Mouse (Mus musculus): ENCODE results near the gene Sh2d4b. TPM values are rescaled to one million over a fixed set of nuclear protein-coding genes. Genes with fewer than 3 reads are reported as not detected.

The Sh2d4b gene
- 1 to 10 TPM; 1.5 to 1.6 TPM for total RNA-seq (2021)

DNA sequence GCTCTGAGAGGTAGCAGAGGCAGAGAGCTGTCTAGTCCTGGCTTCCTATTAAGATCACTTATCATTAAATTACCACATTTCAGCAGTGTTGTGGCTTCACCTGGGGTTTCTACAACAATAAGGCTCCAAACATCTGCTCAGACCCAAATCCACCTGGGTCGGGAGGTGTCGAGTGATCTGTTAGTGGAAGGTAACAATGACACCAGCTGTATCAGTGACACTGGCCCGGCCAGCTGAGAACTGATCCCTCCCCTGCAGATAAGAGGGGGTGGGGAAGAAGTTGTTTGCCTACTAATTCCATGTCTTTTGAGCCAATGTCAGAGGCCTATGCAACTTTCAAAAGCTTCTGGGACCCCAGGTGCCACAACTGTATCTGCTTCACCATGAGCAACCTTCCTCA lies at the start of gene Sh2d4b:
Gene Sh2d4b, minus strand, starts transcription at position 71 of the 400 bp plus-strand sequence.
- no peak for DNase-seq

DNA sequence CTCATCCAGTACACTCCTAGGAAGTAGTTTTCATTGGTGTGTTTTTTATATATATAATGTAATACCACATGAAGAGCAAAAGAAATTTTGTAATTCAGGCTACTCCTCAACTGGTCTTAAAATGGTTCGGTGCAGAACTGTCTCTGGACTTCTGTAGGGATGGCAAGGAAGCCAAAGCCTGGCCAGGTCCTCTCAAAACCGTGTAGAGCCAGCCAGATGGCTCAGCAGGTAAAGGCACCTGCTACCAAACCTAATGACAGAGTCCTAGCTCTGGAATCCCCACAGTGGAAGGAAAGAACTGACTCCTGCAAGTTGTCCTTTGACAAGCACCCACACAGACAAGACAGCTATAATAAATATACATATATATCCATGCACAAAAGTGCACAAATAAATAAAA lies 49.4 kb upstream of the Sh2d4b start:
- no peak for DNase-seq

DNA sequence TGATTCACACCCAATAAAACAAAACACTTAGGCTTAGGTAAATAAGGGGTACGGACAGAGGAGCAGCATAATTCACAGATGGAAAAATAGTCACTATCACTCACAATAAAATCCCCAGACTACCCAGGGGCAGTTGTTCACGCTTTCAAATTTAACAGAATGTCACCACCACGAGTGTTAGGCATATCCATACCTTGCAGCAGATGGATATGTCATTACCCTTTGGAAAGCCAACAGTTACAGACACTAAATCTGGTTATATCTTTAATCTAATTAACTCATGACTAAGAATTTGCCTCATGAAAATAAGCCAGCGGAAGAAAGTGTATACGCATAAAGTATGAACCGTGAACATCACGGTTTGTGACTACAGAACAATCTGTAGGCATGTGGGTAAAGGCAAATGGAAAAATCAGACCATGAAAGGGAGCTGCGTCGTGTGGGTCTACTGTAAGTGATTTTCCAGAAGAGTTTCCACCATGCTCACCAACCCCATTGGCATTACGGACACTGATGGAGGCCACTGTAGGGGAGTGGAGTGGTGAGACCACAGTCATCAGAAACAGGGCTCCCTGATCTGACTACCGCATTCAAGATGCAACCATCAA lies 45.4 kb upstream of the Sh2d4b start:
- no peak for DNase-seq

DNA sequence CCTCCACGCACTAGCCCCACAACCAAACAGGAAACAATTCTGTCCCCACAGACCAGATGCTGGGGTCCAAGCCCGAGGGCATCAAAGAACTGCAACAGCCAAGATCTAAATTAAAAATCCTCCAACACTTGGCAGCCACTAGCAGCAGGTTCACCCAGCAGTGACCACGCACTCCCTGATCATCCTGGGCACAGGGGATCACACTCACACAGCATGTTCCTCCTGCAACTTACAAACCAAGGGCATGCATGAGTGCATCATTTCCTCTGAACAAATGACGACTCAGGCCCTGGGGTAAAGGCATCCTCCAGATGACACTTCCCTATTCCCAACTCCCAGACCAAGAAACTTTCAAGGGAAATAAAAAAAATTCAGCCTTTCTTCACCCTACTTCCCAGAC lies 44.0 kb upstream of the Sh2d4b start:
- no peak for DNase-seq

DNA sequence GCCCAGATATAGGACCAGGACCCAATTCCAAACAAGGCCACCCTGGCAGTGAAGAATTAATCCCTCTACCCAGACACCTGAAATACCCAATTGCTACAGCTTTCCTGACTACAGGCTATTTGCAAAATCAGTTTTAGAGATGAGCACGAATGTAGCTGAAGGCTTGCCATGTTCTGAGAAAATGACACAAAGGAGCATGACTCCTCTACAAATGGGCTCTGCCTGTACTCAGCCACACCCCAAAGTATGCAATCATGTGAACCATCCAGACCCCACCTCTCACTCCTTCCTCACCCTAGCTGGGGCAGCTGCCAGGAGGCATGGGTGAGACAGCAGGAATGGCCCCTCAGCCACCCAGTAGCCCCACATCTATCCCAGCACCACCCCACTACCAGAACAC lies 42.4 kb upstream of the Sh2d4b start:
- no peak for DNase-seq

DNA sequence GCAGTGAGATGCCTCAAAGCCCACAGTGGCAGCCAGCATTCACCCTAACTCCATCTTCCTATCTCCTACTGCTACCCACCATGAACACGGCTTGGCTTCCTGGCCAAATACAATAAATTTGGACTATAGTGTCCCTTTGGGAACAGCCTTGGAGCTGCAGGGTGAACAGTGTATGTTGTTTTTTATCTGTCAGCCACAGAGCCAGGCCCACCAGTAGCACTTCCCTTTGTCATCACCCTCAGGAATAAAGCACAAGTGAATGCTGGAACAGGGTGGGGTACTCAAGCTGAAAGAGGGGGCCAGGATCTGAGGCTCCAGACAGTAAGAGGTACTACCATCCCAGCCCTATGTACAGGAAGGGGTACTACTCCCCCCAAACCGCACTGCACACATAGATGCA lies 42.0 kb upstream of the Sh2d4b start:
- no peak for DNase-seq

DNA sequence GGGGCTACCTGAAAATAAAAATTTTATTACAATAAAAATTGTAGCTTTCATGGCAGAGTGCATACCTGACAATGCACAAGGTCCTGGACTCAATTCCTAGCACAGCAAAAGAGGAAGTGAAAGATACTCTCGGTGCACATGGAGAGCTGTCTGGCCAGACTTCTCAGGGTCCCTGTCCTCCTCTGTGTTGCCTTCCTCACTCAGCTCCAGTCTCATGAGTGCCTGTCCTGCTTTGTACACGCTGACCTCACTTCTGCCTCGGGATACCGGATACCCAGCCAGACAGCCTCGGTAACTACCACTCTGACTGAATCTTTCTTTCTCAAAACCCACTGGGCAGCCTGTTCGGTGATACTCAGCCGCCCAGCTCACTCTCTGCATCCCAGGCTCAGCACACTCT lies 40.3 kb upstream of the Sh2d4b start:
- no peak for DNase-seq

DNA sequence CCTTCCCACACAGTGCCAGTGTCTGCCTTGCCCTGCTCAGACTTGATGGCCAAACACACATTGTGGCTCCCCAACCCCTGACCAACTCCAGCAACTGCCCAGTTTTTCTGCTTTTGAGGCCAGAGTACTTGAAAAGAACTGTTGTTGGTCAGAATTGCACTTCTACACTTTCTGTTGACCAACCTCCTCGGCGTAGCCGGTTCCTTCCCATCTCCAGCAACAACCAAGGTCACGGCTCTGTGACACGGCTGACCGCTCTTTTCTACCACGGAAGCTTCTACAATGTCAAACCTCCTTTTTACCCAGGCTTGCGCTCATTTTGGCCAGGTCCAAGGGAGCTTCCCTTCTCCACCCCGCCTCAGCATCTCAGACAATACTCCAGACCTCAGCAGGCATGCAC lies 39.2 kb upstream of the Sh2d4b start:
- DNase-seq, result no peak

DNA sequence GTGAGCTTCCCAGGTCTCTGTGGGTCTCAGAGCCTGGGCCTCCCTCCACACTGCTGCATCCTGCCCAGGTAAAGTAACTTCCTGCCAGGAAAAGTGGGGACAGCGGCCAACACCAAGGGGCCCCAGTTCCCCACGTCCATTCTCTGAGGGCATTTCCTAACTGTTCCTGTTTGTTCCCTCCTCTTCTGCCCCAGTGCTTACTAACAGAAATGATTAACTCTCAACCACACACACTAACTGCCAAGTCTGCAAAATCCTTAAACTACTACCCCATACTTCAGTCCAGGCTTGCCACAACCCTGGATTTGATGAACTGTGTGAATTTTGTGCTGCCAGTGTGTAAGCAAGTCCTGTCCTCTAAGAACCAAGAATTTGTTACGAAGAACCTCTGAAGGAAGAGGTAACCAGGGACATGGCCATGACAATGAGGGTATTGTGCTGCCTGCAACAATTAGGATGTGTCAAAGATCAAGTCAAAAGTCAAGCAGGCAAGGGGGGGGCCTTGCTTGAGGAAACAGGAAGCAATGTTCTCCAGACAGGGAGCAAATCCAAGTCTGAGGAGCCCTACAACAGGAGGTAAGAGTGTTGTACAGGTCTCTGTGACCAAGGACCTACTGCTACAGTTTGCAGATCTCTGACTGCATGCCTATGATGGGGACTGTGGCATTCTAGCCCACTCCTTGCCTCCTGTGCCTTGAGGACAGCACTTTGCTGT lies 38.2 kb upstream of the Sh2d4b start:
- DNase-seq, result no peak

DNA sequence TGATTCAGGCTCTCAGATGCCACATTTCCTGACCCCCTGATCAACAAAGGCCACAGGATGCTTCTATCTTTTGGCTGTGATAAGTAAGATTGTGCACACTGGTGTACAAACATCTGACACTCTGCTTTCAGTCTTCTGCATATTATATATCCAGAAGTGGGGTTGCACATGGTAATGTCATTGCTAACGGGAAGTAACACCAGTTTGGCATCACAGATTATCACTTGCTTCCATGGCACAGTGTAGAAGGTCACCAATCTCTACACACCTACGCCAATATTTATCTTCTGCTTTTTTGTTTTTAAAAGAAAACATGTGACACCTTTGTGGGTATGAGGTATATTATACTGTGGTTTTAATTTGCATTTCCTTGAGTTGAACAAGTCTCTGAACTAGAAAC lies 36.9 kb upstream of the Sh2d4b start:
- DNase-seq, result no peak

DNA sequence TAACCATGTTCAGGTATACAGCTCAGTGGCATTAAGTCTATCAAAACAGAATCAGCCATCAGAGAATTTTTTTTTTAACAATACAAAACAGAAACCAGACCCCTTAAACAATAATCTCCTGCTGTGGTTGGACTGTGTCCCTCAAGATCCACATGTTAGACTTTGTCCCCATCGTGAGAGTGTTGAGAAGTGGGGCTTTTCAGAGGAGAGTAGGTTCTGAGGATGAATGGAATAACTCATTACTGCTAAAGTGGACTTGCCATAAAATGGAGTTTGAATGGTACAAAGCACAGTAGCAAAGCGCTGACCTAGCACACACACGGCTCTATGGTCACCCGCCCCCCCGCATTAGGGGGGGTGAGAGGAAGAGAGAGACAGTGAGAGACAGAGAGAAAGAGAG lies 35.8 kb upstream of the Sh2d4b start:
- no peak for DNase-seq

DNA sequence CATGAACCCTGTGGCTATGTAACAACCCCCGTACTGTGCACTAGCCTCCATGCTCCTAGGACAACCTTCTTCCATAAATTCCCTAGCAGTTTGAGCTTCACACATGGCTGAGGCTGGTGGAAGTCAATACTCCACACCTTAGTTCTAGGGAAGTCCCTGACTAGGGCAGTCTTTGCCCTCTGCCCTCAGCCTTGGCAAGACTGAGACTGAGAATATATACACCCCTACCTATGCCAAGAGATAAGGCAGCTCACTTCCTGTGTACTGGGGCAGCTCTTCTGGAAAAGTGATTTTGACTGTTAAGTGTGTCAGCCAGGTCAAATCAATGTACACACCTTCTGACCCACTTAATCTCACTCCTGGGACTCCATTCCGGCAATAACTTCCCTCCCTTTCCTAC lies 34.0 kb upstream of the Sh2d4b start:
- DNase-seq, result no peak

DNA sequence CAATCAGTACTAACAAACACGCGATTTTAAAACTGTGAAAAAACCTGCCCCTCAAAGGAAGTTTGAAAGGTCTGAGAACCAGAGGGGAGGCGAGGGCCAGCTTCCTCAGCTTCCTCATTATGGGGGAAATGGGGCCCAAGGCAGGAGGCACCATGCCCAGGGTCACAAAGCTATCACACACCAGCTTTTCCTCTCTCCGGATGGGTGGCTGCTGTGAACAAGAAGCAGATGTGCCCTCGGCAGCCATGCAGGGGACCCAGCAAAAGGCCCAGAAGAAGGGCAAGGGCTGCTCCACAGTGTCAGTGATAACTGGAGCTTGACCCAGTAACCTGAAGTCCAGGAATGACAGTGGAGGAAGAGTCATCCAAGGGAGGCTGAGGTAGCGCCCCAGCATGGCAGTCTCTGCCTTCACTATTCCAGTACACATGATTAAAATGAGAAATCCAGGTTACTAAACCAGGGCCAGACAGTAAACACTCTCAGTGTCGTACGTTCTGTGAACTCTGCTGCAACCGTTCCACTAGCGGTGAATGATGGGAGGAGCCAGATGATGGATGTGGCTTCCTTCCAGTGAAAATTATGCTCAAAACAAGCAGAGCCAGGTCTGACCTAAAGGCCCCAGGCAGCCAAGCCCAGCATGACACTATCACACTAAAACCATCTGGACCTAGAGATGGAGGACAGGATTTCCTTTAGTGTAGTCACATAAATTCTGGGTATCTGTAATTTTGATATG lies 31.5 kb upstream of the Sh2d4b start:
- no peak for DNase-seq

DNA sequence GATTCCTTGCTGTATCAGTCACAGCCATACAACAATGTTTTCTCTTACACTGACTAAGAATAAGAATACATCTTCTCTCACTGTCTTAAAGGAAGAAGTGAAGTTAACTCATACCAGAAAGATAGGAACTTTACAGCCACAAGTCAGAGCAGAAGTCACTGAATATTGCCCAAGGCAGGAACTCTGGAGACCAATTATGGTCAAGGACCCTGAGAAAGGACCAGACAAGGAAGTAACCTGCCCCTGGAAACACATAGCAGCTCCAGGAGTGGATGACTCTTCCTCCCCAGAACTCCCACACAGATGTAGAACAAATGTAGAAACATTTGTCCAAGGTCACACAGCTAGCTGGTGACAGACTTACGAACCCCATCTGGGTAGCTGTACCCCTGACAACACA lies 28.2 kb upstream of the Sh2d4b start:
- DNase-seq, result no peak

DNA sequence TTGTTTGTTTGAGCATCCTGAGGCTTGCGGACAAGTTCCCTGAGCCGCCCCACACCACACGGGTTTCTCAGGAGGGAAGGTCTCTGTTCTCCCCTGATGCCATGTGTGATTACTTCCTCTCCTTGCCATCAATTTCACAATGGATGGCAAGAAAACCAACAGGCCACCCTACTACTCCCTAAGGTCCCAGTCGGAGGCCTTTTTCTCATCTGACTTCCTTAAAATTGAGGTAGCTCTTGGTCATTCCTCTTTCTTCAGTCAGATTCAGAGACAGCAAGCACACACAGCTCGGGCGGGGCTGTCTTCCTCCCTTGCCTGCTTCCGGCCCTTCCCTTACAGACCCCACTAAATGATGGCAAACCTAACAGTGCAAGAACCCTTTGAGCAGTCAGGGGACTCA lies 26.5 kb upstream of the Sh2d4b start:
- no peak for DNase-seq

DNA sequence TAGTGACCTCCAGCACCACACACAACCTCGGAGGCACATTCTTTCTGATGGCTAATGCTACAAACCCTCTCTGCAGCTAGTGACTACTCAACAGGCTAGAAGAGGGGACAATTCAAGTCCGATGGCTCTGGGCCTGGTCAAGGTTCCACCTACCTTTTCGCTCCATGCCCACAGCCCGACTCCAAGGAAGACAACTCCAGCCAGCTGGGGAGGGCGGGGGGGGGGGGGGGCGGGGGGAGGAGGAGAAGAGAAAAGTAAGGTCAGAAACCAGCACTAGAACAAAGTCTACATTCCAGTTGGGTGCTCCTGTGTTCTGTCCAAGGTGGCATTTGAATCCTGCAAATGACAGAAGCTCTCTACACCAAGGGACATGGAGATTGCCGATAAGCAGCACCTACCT lies 25.4 kb upstream of the Sh2d4b start:
- no peak for DNase-seq

DNA sequence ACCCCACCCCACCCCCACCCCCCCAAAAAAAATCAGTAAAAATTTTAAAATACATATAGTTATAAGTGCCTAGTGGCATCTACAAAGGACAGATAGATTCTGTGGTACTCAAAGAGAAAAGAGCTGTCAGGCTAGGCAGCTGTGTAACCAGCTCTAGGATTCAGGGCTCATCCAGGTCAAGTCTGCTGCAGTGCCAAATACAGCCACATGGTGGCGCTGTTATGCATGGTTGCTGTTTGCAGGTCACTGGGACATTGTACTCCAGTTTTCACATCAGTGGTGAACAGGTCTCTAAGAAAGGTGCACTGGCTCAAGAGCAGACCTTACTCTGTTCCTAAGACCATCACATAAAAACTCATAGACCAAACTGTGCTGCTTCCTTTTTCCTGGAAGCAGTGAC lies 24.6 kb upstream of the Sh2d4b start:
- peak; percentile 96 for DNase-seq

DNA sequence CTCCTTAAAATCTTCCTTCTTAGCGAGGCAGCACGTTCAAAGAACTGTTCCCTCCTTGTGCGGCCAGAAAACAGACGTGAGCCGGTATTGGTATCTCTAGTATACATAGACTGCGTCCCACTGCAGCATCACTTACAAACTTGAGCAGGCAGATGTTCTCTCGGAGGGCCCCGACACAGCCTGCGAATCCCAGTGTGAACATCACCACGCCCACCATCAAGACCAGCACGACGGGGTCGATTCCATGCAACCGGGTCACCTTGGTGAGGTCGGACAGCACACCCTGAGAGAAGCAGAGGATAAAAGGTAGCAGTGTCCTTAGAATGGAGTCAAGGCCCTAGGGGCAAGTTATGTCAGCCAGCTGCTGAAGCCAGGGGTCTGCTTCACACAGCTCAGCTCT lies 23.6 kb upstream of the Sh2d4b start:
- no peak for DNase-seq

DNA sequence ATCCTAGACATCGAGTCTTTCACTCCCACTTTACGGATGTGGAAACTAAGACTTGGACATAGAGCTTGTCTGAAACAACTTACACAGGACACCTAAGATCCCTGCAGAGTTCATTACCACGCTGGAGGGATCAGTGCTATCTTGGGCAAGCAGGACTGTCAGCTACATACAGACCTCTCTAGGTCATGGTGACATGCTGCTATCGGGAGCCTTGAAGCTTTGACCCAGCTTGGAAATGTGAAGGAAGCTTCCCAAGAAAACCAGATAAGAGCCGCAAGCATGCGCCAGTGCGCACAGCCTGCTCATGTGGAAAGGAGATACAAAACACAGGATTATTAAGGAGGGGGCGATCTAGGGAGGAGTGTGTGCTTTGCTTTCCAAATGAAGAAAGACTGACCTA lies 22.8 kb upstream of the Sh2d4b start:
- no peak for DNase-seq

DNA sequence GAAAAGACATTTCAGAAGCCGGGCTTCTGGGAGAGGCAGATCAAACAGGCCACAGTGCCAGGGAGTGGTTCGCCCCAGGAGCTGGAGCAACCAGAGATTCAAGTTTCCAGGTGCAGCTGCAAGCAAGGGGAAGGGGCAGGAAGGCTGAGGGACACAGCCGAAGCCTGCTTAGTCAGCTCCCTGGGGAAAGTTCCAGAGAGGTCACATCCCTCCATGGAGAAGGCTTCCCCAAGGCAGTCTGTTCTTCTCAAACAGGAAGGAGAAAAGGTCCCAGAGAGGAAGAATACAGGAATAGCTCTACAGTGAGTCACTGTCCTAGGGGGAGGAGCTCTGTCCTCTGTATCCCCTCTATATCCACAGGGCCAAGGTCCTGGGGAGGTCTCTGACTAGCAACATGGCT lies 21.6 kb upstream of the Sh2d4b start:
- DNase-seq, result no peak

DNA sequence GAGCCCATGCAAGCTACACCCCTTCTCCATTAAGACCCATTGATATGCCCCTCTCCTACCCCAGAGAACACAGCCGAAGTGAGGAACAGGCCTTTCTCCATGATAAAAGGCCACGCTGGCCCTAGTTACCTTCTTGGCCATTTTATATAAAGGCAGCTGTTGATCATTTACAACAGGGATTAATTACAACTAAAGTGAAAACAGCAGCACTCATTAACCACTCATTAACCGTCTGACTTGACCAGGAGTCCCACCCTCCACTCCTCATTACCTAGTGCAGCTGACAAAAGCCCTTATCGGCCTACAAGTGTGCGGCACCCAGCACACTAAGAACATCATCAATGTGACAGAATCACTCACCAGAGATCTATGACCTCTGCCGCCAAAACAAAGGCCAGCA lies 20.6 kb upstream of the Sh2d4b start:
- DNase-seq, result no peak

DNA sequence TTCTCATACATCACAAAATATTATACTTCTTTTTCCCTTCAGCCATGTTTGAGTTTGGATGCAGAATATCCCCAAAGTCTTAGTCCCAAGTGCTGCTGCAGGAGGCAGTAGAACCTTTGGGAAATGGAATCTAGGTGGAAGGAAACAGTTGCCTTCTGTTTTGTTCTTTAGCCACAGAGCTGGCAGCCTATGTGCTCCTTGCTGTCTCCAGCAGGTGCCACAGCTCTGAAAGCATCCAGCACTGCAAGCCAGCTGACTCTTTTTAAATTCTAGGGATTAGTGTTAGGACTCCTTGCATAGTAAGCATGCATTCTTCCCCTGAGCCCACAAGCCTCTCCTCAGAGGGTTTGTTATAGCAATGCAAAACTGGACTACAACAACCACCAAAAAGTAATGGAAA lies 18.5 kb upstream of the Sh2d4b start:
- DNase-seq, result no peak

DNA sequence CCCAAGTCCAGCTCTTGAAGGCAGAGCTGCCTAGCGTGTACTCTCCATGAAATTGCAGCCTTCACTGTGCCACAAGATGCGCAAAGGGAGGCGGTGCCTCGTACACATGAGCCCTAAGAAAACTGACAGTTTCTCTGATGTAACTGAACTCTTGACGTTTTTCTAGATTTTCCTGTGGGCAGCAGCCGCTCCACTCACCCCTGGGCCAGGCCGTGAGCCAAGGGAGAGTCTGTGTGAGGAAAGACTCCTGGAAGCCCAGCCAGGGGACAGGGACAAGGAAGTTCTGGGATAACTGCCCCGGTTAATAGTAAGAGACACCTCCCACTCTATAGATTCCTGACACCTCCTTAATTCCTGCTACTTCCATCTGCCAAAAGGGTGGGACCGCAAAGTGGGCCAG lies 15.7 kb upstream of the Sh2d4b start:
- no peak for DNase-seq

DNA sequence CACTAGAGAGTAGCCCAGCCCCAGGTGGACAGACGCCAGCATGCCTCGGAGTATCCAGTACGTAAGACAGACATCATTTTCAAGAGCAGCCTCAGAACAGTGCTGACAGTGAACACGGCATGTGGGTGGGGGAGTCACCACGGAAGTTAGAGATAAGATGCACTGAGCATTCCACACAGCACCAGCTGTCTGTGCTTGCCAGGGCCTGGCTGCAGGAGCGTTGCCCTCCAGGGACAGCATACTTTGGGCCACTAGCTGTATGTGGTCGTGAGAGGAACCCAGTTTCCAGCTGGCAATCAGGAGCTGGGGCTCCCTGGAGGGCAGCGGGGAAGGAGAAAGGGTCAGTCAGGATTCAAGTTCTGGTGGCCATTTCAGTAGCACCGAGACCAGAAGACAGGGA lies 13.7 kb upstream of the Sh2d4b start:
- DNase-seq, result peak; percentile 47

All from heart, postnatal 4 days (tissue).